Mouse (Mus musculus): ENCODE data around the gene Hemgn.

Gene Hemgn

DNA sequence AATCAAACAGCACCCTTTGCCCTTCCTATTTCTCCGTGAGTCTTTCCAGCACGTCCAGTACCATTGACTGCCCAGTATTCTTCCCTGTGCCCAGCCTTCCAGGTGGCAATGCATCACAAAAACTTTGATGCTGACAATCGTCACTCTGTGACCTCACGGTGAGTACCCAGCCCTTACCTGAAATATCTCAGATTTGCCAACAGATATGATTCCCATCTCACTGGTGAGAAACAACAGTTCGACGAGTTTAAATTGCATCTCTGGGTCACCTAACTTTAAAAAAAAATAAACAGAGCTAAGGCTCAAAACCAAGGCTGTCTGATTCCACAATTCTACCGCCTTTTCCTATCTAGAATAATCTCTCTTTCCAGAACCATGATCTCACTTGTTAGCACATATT is at the start of gene Hemgn:
TSS of gene Hemgn (minus strand) at position 101 of the 400 bp plus-strand sequence.
- no peak for DNase-seq (ENCODE audit: low spot score in 2 of 2)

- DNase-seq (ENCODE audit: low spot score in 2 of 2), result no peak
Measured at GRCm38 (mm10) chr4:46458411-46458810, 45.1 kb upstream of the Hemgn start.

GRCm38 (mm10) chr4:46457186-46457585 is 43.9 kb upstream of the Hemgn start:
- DNase-seq (ENCODE audit: low spot score in 2 of 2), result no peak

DNA sequence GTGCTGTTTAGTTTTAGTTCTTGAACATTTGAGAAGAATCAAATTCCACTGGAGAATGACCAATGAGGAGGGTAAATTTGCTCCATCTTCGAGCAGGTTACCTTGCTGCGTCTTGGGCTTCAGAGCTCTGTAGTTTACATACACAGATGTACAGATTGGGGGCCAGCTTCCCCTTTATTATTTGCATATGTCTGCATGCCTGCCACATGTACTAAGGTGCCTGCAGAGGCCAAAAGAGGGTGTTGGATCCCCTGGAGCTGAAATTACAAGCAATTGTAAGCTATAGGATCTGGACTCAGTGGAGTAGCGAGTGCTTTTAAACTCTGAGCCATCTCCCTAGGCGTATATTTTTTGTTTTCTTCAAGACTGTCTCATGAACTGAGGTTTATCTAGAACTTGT is 43.5 kb upstream of the Hemgn start:
- no peak for DNase-seq (ENCODE audit: low spot score in 2 of 2)

DNA sequence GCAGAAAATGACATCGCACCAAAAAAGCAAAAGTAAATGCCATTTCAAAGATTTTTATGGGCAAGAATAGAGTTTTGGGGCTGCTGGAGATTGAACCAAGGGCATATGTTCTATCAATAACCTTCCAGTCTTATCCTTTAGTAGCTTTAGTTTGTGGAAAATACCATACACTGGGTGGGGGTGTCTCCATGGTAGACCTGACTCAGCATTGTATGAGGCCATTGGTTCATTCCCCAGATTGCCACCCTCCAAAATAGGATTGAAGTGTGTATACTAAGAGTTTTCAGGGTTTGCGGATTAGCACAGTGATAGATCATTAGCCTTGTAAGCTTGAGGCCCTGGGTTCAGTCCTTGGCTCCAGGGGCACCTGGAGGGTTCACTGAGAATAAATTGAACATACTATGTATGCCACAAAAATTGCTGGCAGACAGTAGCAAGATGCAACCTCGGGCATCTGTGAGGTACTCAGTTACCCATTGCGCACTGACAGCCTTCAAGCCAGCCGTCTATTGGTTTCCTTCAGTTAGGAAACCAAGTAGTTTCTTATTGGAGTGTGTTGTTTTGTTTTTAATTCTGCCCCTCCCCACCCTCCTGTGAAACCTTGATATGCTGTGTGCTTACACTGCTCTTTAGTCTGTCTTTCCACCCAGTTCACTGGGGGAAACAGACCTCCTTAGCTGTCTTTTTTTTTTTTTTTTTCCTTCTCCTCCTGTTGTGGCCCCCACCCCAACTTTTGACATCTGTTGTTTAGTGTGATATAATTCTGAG is 41.0 kb upstream of the Hemgn start:
- no peak for DNase-seq (ENCODE audit: low spot score in 2 of 2)

GRCm38 (mm10) chr4:46452855-46453719 is 39.8 kb upstream of the Hemgn start:
- no peak for DNase-seq (ENCODE audit: low spot score in 2 of 2)

DNA sequence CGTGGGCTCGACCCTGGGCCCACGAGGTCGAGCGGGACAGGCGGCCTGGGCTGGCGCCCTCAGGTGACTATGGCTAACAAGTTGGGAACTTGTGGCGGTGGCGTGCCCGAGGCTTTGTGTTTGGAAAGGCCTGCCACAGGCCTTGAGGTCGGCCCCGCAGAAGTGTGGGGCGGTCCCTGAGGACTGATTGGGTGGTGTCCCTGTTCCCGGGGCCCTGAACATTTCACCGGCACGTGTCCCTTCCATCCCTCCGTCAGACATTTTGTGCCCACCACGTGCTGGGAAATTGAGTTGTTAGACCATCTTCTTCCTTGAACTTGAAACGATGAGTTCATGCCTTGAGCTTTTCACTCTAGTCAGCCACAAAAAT is 39.2 kb upstream of the Hemgn start:
- DNase-seq (ENCODE audit: low spot score in 2 of 2), result peak; percentile 69 to 78

DNA sequence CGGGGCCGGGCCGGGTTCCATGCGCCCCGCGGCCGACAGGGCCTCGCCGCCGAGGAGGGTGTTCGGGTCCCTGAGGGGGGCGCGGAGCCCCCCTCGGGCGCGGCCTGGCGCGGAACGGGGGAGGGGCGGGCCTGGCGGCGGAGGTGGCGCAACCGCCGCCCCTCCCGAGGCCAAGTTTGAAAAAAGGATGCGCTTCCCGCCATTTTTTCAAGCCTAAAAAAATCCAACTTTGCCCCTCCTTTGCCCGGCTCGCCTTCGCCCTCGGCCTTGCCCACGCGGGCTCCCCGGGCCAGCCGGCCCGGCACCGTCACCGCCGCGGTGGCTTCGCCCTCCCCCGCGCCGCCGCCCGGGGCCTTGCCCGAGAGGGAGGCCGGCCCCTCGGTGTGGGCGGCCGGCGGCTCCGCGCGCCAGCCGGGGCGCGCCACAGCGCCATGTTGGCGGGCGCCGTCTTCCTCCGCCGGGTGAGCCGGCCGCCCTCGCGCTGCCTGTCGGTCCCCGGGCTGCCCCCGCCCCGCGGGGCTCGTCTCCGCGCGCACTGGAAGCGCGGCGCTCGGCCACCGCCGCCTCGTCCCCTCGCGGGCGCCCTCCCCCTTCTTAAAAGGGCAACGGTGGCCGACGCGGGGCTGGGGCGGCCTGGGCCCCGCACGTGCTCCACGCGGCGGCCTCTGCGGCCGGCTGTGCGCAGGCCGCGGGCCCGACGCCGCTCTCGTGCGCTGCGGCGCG is 38.6 kb upstream of the Hemgn start:
- DNase-seq (ENCODE audit: low spot score in 2 of 2), result peak; percentile 76 to 81

GRCm38 (mm10) chr4:46451240-46451757 is 38.0 kb upstream of the Hemgn start:
- DNase-seq (ENCODE audit: low spot score in 2 of 2), result peak; percentile 79 to 86

DNA sequence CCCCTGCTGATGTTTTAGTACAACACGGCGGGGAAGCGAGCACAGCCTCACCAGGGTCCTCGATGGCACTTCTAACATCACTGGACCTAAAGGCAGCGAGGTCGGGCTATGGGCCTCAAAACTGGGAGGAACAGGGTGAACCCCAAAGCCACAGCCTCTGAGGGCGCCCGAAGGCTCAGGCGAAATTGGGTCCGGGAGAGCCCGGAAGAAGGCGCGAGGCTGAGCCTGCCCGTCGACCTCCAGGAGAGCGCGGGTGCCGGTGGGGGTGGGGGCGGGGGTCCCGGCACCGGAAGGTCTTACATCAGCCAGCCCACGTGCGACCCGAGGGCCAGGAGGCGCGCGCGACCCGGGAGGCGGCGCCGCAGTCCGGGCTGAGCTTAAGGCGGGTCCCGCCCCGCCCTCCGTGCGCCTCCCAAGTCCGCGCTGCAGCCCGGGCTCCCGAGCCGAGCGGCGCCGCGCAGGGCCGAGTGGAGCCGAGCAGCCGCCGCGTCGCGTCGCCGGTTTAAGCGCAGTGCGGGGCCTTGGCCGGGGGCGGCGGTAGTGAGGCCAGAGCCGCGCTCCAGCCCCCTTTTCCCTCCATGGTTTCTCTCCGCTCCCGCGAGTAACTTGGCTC is 37.3 kb upstream of the Hemgn start, which contains the start of gene Anp32b:
TSS of gene Anp32b (plus strand) at position 384 of the 613 bp plus-strand sequence.
- DNase-seq (ENCODE audit: low spot score in 2 of 2), result peak; percentile 95 to 97

- no peak for DNase-seq (ENCODE audit: low spot score in 2 of 2)
Measured at GRCm38 (mm10) chr4:46450020-46450518, 36.8 kb upstream of the Hemgn start.

DNA sequence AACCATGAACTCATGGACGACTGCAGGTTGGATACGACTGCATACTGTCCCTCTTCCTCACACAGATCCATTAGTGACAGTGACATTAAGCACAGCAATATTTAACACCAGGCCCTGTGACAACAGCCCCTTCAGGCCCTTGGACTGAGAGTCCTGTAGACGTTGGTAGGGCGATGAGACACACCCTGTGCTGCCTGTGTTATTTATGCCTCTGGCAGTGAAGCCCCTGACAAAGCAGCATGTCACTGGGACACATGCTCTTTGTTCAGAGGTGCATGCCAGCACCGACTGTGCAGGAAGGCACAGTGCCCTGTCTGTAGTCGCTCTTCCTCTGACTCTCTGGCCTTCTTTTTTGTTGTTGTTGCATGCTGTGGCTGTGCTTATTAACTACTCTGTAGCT is 35.6 kb upstream of the Hemgn start:
- peak in 1 of 2 experiments; percentile 47 for DNase-seq (ENCODE audit: low spot score in 2 of 2)

- no peak for DNase-seq (ENCODE audit: low spot score in 2 of 2)
Measured at GRCm38 (mm10) chr4:46447461-46447860, 34.2 kb upstream of the Hemgn start.

DNA sequence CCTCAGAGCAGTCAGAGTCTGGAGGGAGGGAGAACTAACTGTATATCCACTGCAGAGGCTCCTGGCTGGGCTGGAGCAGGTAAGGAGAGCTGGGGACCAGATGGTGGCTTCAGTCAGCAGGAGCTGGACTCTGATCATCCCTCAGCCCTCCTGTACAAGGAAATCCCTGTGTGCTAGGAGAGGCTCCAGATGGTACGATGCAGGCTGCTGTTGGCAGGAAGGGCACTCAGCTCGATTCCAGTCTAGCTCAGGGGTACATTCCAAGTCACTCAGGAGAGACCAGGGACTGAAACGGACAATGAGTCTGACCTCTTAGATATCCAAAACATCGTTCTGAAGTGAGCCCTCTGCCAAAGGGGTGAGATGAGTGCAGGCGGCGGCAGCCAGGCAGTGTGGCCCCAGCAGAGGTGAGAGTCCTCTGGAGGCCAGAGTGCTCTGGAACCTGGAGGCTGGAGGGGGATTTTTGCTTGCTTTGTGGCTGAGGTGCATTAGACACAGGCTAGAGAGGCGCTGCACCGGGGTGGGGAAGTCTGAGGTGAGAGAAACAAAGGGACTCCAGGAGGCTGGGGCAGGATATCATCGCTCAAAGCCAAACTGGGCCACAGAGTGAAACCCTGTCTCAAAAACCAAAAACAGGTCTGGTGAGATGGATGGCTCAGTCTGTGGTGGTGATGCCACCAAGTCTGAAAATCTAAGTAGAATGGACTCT is 32.1 kb upstream of the Hemgn start:
- DNase-seq (ENCODE audit: low spot score in 2 of 2), result no peak

DNA sequence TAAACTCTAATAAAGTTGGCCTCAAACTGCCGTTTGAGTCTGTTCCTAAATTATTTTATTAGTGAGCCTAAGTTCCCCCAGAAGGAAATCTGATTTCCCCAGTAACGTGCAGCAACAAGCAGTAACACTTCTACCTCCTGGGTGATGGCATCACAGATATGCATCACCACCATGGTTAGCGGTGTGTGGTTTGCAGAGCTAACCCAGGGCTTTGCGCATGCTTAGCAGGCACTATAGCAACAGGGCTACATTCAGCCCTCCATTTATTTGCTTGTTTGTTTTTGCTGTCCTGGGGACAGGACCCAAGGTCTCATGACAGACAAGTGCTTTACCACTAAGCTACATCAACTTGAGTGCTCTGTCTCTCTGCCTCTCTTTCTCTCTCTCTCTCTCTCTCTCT is 29.2 kb upstream of the Hemgn start:
- no peak for DNase-seq (ENCODE audit: low spot score in 2 of 2)

GRCm38 (mm10) chr4:46432339-46433036 is 19.2 kb upstream of the Hemgn start:
- peak; percentile 46 to 67 for DNase-seq (ENCODE audit: low spot score in 2 of 2)

- DNase-seq (ENCODE audit: low spot score in 2 of 2), result no peak
Measured at GRCm38 (mm10) chr4:46428903-46429499, 15.7 kb upstream of the Hemgn start.

DNA sequence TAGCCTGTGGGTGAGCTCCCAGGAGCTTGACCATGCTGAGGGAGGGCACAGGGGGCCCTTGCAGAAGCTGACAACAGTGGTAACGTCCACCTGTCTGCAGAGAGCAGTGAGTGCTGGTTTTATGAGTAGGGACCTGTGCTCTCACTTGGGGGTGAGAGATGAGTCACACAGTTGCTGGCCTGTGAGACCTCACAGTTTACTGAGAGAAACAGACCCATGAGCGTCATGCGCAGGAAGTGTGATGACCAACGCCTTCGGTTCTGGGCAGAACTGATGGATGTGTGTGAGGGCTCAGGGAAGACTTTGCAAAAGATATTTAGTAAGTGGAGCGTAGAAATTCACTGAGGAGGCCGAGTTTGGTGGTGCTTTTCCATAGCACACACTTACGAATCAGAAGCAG is 9.3 kb upstream of the Hemgn start:
- no peak for DNase-seq (ENCODE audit: low spot score in 2 of 2)

- DNase-seq (ENCODE audit: low spot score in 2 of 2), result no peak
Measured at GRCm38 (mm10) chr4:46418851-46419250, 5.5 kb upstream of the Hemgn start.

GRCm38 (mm10) chr4:46417491-46417890 is 4.2 kb upstream of the Hemgn start:
- peak in 1 of 2 experiments; percentile 66 for DNase-seq (ENCODE audit: low spot score in 2 of 2)
